Mouse (Mus musculus): ENCODE data around the gene Erbin.
A peak's percentile ranks its signal among the peaks of the same experiment; 100 is the strongest.

Erbin gene

DNA sequence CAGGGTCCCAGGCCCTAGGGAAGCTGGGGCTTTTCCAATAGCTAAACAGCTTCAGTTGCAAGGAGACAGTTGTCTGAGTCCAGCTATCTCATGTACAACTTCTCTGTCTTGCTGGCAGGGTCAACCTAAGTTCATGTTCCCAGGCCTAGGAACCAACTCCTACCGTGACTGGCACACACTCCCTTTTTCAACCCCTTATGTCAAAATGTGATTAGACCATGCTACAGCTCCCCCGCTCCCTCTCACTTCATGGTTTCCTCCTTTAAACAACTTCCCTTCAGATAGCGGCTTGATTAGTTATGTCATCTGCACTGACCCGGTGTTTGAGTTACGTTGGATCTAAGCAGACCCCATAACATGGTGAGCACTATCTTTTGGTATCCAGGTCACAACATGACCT lies 112.8 kb downstream of the Erbin start:
- no peak for DNase-seq (ENCODE audit: low spot score in 2 of 2)

GRCm38 (mm10) chr13:103806210-103806851 lies 114.0 kb downstream of the Erbin start:
- peak; percentile 64 to 66 for DNase-seq (ENCODE audit: low spot score in 2 of 2)

- DNase-seq (ENCODE audit: low spot score in 2 of 2) = no peak
These were observed 116.6 kb downstream of the Erbin start for GRCm38 (mm10) chr13:103803721-103804120.

DNA sequence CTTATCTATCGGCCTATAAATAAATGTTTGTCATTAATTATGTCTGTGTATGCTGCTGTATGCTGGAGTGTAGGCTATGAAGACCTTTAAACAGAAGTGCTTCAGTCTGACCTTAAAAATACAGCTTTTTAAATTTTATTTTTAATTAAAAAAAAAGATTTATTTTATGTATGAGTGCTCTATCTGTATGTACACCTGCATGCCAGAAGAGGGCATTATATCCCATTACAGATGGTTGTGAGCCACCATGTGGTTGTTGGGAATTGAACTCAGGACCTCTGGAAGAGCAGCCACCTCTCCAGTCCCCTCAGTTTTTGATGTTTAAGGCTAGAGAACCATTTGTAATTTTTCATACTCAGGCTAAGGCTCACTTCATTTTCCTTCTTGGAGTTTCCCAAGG lies 119.3 kb downstream of the Erbin start:
- no peak for DNase-seq (ENCODE audit: low spot score in 2 of 2)

- no peak for DNase-seq (ENCODE audit: low spot score in 2 of 2)
These were observed 125.4 kb downstream of the Erbin start for GRCm38 (mm10) chr13:103794688-103795543.

- DNase-seq (ENCODE audit: low spot score in 2 of 2) = peak; percentile 45 to 61
These were observed 140.3 kb downstream of the Erbin start for GRCm38 (mm10) chr13:103779922-103780585.

GRCm38 (mm10) chr13:103777126-103777525 lies 143.2 kb downstream of the Erbin start:
- DNase-seq (ENCODE audit: low spot score in 2 of 2) = no peak

GRCm38 (mm10) chr13:103774119-103774757 lies 146.1 kb downstream of the Erbin start, which contains the start of gene Srek1:
Gene Srek1, minus strand, starts transcription at chr13:103774608.
- DNase-seq (ENCODE audit: low spot score in 2 of 2) = peak; percentile 95 to 97

DNA sequence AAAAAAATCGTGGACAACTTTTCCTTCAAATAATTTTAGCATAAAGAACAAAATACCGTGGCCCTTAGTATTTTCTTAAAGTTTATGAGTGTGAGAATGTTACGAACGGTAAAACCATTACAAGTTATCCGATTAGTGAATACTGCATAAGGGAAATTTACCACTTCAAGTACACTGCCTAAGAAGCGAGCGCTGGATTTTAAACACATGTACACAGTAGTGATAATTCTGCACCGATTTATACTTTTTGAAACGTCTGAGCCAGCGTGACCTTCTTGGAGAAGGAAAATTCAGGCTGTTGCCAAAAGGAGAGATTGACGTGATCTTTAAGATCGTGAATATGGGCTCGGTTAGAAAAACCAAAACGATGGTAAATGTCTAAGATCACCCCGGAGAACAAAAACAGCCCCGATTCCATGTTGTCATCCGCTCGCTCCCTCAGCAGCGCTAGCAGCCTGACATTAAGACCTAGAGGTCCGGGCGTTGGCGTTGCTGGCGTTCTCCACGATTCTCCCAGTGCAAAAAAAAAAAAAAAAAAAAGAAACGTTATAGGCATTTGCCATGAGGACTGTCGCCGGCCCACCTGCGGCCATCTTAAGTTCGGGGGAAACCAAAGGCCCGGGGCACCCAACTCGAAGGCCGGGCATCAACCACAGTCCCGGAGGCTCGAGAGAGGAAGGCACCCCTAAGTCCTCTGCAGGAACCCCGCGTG lies 146.8 kb downstream of the Erbin start:
- no peak for DNase-seq (ENCODE audit: low spot score in 2 of 2)

DNA sequence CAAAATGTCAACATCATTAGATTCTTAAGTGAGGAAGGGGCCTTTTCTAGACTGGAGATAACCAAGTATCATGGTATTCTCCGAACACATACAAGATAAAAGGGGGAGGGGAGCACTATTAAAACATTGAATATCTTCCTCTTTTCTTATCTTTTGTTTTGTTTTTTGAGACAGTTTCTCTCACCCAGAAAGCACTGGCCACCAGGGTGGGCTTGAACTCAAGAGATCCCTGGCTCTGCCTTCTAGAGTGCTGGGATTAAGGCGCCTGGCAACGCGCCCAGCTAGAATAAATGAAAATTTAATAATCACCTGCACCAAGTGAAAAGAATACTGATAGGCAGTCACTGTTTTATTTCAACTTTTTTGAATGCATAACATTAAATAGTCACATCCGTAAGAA lies 147.4 kb downstream of the Erbin start:
- no peak for DNase-seq (ENCODE audit: low spot score in 2 of 2)

GRCm38 (mm10) chr13:103770821-103771220 lies 149.5 kb downstream of the Erbin start:
- DNase-seq (ENCODE audit: low spot score in 2 of 2) = no peak

Measured in right cerebral cortex, adult 2 months (tissue).